Mouse (Mus musculus) midbrain, embryonic 10.5 days (tissue): ENCODE results near the gene Gm8439. TPM values are rescaled to one million over a fixed set of nuclear protein-coding genes. Genes with fewer than 3 reads are reported as not detected.

Experiments
- DNase-seq: peaks from one replicate; pipeline ENCODE4 v3.0.0-alpha.2; 2017; ENCODE audit warnings: low spot score
- H3K27ac ChIP-seq: fragments of 300-500 bp; sonication (generic); replicated peaks from 2 replicates; pipeline ENCODE4 v1.5.1; 2016; ENCODE audit warnings: mild to moderate bottlenecking
- H3K27me3 ChIP-seq: fragments of 300-500 bp; sonication (generic); 2 replicates; pipeline ENCODE4 v1.6.1; 2016; ENCODE audit warnings: low read depth, mild to moderate bottlenecking; ENCODE audit not compliant: poor library complexity, severe bottlenecking
- H3K36me3 ChIP-seq: fragments of 300-500 bp; sonication (generic); 2 replicates; pipeline ENCODE4 v1.6.1; 2016; ENCODE audit warnings: mild to moderate bottlenecking, moderate library complexity
- H3K4me1 ChIP-seq: fragments of 300-500 bp; sonication (generic); 2 replicates; pipeline ENCODE4 v1.6.1; 2016
- H3K4me3 ChIP-seq: fragments of 300-500 bp; sonication (generic); 2 replicates; pipeline ENCODE4 v1.5.1; 2016; ENCODE audit warnings: mild to moderate bottlenecking, moderate library complexity
- H3K9me3 ChIP-seq: fragments of 300-500 bp; sonication (generic); replicated peaks from 2 replicates; pipeline ENCODE4 v1.6.1; 2016; ENCODE audit warnings: mild to moderate bottlenecking
- WGBS: fragments of 180-500 bp; shearing (Covaris S2); methylation state at CpG from one replicate; pipeline ENCODE4 v1.1.7; 2016; 5-methylcytosine and 5-hydroxymethylcytosine counted together
- polyA plus RNA-seq: library from polyadenylated mRNA; unstranded; fragments of >200 nt; fragmentation: Nextera tagmentation; extraction: Ambion mirVana; gene quantifications from 2 replicates; pipeline ENCODE4 v1.2.1, GENCODE M21; 2016

Gm8439 gene
- polyA plus RNA-seq, result not detected in 2 replicates

- Histone ChIP-seq H3K27ac (peak within 1 kb of the TSS; percentile 38; the same call in 1 of the 2 replicates), H3K27me3 (peaks cover 26% of the 10 kb centered on the region), H3K9me3 (no peaks in the 10 kb centered on the region), H3K4me1 (peaks cover 23% of the 10 kb centered on the region), H3K36me3 (no peaks in the 10 kb centered on the region), H3K4me3 (no peak within 1 kb of the TSS)
- 19% methylated on average over 4 of the region's 4 CpGs for WGBS
- no peak for DNase-seq
Measured at GRCm38 (mm10) chr4:120588445-120588844, at the start of gene Gm8439. Gene Gm8439, plus strand, starts transcription at chr4:120588745.

GRCm38 (mm10) chr4:120544896-120545295 is 43.6 kb upstream of the Gm8439 start:
- Histone ChIP-seq H3K4me1 (no peaks in the 10 kb centered on the region), H3K36me3 (peaks cover 99% of the 10 kb centered on the region), H3K4me3 (no peak overlapping the region), H3K27me3 (no peaks in the 10 kb centered on the region), H3K9me3 (no peaks in the 10 kb centered on the region), H3K27ac (no peak overlapping the region)
- 69% methylated on average over 1 of the region's 1 CpGs for WGBS
- no peak for DNase-seq

- DNase-seq, result no peak
- no peak overlapping the region for H3K27ac ChIP-seq
- H3K4me1 ChIP-seq, result no peaks in the 10 kb centered on the region
- H3K9me3 ChIP-seq, result no peaks in the 10 kb centered on the region
- peaks cover 98% of the 10 kb centered on the region for H3K36me3 ChIP-seq
- no peaks in the 10 kb centered on the region for H3K27me3 ChIP-seq
- WGBS, result 92% methylated on average over 6 of the region's 6 CpGs
- H3K4me3 ChIP-seq, result no peak overlapping the region
Measured at GRCm38 (mm10) chr4:120556592-120556991, 32.0 kb upstream of the Gm8439 start.

DNA sequence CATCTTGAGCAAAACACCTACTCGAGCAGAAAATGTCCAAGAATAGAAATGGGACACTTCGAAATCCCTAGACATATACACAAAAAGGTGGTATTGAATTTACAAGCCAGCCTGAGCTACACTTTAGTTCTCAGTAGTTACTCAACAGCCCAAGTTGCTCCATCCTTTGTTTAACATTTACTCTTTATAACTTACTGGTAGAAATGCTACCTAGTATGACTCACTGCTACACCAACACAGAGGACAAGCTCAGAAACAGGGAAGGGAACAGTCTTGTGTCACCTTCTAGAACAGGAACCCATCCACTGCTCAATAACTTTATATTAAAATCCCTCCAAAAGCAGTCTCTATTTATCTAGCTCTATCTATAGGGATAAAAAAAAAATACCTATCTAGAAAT is 22.8 kb upstream of the Gm8439 start:
- no peak for DNase-seq
- Histone ChIP-seq H3K27ac (no peak overlapping the region), H3K9me3 (no peaks in the 10 kb centered on the region), H3K36me3 (peaks cover 70% of the 10 kb centered on the region), H3K4me3 (no peak overlapping the region), H3K27me3 (no peaks in the 10 kb centered on the region), H3K4me1 (peaks cover 32% of the 10 kb centered on the region)
- 92% methylated on average over 2 of the region's 2 CpGs for WGBS

DNA sequence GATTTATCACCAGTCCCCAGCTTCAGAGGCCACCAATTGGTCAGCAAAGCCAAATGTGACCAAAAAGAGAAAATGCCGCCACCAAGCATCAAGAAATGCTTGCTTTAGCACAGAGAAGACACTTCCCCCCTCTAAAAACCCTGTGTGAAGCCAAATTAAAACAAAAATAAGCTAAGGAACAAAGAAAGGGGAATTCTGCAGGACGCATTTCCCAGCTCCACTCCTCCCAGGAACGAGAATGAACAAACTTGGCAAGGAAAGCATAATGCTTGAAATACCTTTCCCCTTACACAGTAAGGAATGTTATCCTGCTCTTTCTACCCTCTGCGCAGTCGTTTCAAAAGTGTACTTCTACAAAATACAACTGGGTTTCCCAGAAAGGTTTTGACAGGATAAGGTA is 20.5 kb upstream of the Gm8439 start:
- DNase-seq, result no peak
- no peak overlapping the region for H3K27ac ChIP-seq
- peak overlapping the region; percentile 83 for H3K4me3 ChIP-seq
- no peaks in the 10 kb centered on the region for H3K9me3 ChIP-seq
- H3K27me3 ChIP-seq, result peaks cover 7% of the 10 kb centered on the region
- WGBS, result 70% methylated on average over 5 of the region's 5 CpGs
- H3K36me3 ChIP-seq, result peaks cover 47% of the 10 kb centered on the region
- H3K4me1 ChIP-seq, result peaks cover 37% of the 10 kb centered on the region

DNA sequence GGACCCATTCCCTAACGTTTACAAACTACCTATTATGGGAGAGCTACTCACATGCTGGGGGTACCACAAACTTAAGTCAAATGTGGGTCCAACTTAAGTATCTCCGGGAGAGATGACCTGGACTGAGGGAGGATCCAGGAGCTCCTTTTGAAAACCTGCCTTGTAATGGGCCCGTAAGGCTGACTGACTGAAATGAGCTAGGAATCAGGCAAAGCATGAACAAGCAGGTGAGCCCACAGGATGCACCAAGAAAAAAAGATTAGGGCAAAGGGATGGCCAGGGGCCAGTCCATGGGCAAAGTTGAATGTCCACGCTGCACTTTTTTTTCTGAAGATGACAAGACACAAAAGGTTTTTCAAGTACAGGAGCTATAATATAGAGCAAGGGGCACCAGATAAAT is 19.5 kb upstream of the Gm8439 start:
- H3K4me3 ChIP-seq, result peak overlapping the region; percentile 83
- H3K9me3 ChIP-seq, result no peaks in the 10 kb centered on the region
- H3K27ac ChIP-seq, result peak overlapping the region; percentile 99
- peaks cover 7% of the 10 kb centered on the region for H3K27me3 ChIP-seq
- no peak for DNase-seq
- WGBS, result 17% methylated on average over 4 of the region's 4 CpGs
- H3K36me3 ChIP-seq, result peaks cover 37% of the 10 kb centered on the region
- peaks cover 37% of the 10 kb centered on the region for H3K4me1 ChIP-seq

DNA sequence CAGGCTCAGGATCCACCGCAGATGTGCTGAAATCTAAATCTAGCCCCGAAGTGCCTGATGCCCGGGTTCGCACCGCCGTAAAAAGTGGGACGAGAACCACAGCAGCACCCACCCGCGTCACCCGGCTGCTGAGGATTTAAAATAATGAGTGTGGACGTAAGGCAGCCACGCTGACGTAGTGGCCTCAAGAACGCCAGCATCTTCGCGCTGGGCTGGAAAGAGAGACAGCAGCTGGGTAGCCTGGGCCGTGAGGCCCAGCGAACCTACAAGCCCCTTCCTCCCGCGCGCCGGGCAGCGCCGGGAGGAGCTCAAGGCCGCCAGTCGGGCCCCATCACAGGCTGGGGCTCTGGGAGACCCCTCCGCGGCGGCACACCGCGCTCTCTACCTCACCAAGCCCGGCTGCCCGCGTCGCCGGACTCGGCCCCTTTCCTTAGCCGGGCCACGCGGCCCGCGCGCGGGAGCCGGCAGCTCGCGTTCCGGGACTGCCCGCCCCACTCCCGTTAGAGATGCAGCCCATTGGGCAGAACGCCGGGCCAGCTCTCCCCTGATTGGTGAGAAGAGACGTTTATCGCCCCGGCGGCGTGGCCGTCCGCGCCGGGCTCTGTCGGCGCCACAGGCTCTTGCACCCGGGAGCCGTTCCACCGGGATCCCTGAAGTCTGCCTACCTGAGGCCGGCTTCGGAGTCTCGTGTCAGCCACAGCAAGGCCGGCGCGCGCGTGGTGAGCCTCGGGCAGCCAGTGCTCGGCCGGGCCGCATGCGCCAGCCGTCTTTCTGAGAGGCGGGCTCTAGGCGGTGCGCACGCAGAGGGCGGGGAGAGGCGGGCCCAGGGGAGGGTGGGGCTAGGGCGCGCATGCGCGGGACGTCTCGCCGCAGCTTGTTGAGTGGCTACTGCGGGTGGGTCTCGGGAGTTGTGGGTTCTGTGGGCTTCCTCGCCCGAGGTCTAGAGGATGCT is 18.8 kb upstream of the Gm8439 start, which contains the start of gene Ctps:
Gene Ctps, minus strand, starts transcription at position 791 of the 952 bp plus-strand sequence.
- Histone ChIP-seq H3K4me3 (peak within 1 kb of the TSS; percentile 83), H3K9me3 (no peaks in the 10 kb centered on the region), H3K4me1 (peaks cover 37% of the 10 kb centered on the region), H3K27me3 (peaks cover 7% of the 10 kb centered on the region), H3K27ac (peak within 1 kb of the TSS; percentile 99), H3K36me3 (peaks cover 29% of the 10 kb centered on the region)
- WGBS, result under 1% methylated on average over 97 of the region's 97 CpGs
- DNase-seq, result peak; percentile 99

DNA sequence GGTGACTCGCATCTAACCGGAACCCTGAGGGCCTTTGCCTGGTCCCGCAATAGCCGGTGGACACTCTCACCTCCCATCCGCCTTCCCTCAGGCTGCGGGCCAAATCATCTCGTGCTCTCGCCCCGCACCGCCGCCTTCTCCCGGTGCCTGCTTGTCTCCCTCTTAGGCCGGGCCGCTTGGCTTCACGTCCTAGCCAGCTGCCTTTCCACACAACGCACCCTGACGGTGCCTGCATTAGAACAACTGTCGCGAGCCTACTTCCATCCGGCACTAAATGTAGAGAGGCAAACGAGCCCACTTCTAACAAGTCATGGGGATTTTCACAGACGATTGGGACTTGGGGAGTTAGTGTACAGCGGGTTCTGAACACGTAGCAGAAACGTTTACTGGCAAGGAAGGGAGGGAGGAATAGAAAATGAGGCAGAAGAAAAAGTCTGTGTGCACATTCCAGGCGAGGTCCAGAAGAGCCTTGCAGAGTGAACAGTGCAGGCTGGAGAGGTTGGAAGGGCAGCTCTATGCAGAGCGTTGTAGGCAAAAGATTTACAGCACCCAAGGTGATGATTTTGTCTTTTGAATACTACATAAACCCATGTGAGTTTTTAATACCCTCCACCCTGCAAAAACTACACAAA is 18.0 kb upstream of the Gm8439 start:
- peaks cover 37% of the 10 kb centered on the region for H3K4me1 ChIP-seq
- H3K4me3 ChIP-seq, result peak overlapping the region; percentile 83
- peak overlapping the region; percentile 99 for H3K27ac ChIP-seq
- DNase-seq, result no peak
- WGBS, result 2% methylated on average over 27 of the region's 27 CpGs
- H3K27me3 ChIP-seq, result peaks cover 7% of the 10 kb centered on the region
- no peaks in the 10 kb centered on the region for H3K9me3 ChIP-seq
- peaks cover 21% of the 10 kb centered on the region for H3K36me3 ChIP-seq

DNA sequence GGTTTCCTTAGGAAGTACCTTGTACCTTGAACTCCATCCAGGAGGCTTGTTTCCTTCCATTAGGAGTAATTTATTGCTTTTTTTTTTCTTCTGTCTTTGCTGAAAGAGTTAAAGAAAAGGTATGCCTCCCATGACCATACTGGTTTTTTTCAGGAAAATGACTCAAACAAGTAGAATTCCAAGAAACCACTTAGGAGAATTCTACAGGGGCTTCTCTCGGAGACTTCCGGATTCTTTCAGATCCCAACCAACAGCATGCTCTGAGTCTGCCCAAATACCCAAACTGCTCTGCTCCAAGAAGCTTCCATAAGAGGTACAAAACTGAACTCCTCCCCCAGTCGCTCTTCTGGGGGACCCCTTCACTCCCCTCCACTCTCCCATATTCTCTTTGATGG is 17.5 kb upstream of the Gm8439 start:
- DNase-seq, result no peak
- peaks cover 7% of the 10 kb centered on the region for H3K27me3 ChIP-seq
- H3K4me1 ChIP-seq, result peaks cover 37% of the 10 kb centered on the region
- H3K27ac ChIP-seq, result peak overlapping the region; percentile 99
- peak overlapping the region; percentile 83 for H3K4me3 ChIP-seq
- peaks cover 16% of the 10 kb centered on the region for H3K36me3 ChIP-seq
- 82% methylated on average over 3 of the region's 3 CpGs for WGBS
- no peaks in the 10 kb centered on the region for H3K9me3 ChIP-seq

DNA sequence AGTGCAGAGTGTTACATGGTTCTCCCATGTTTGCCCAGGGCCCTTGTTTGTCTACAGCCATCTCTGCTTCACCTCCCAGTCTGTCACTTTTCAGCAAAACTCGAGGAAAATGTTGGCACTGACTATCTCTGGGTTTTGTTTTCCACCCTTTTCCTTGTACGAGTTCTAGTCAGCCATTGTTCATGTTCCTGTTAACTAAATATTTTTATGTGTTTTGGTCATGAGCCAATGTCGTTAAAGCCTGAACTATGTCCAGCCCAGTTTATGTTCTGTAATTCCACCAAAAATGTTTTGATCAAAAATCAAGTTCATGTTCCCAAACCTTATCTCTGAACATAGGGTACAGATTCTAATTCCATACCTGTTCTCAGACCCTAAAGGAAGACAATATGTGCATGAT is 16.9 kb upstream of the Gm8439 start:
- Histone ChIP-seq H3K27me3 (peaks cover 7% of the 10 kb centered on the region), H3K4me1 (peaks cover 37% of the 10 kb centered on the region), H3K9me3 (no peaks in the 10 kb centered on the region), H3K4me3 (no peak overlapping the region), H3K27ac (no peak overlapping the region), H3K36me3 (peaks cover 10% of the 10 kb centered on the region)
- no peak for DNase-seq
- WGBS, result 85% methylated on average over 3 of the region's 3 CpGs

- H3K4me1 ChIP-seq, result peaks cover 10% of the 10 kb centered on the region
- H3K27me3 ChIP-seq, result no peaks in the 10 kb centered on the region
- 87% methylated on average over 5 of the region's 5 CpGs for WGBS
- no peaks in the 10 kb centered on the region for H3K9me3 ChIP-seq
- DNase-seq, result no peak
- H3K27ac ChIP-seq, result no peak overlapping the region
- no peak overlapping the region for H3K4me3 ChIP-seq
- H3K36me3 ChIP-seq, result no peaks in the 10 kb centered on the region
Measured at GRCm38 (mm10) chr4:120580894-120581293, 7.7 kb upstream of the Gm8439 start.

- Histone ChIP-seq H3K36me3 (no peaks in the 10 kb centered on the region), H3K27me3 (no peaks in the 10 kb centered on the region), H3K27ac (no peak overlapping the region), H3K9me3 (no peaks in the 10 kb centered on the region), H3K4me1 (peaks cover 10% of the 10 kb centered on the region), H3K4me3 (no peak overlapping the region)
- WGBS, result 86% methylated on average over 9 of the region's 9 CpGs
- DNase-seq, result no peak
Measured at GRCm38 (mm10) chr4:120581711-120582110, 6.8 kb upstream of the Gm8439 start.

DNA sequence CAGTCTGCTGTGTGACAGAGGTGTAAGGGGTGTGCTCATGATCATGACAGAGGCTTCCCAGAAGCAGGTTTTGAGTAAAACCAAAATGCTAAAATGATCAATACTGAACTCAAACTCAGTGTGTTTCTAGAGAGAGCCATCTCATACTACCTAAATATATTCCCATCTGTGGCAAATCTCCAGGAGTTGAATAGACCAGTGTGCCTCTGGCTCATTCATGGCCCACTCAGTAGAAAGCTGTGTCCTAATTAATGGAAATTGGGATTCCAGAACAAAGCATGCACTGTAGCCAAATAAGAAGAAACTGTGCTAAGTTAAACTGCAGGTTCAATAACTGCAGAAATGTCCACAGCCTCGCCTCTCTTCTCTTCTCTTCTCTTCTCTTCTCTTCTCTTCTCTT is 1.6 kb upstream of the Gm8439 start:
- H3K4me3 ChIP-seq, result no peak overlapping the region
- H3K27ac ChIP-seq, result no peak overlapping the region
- peaks cover 26% of the 10 kb centered on the region for H3K27me3 ChIP-seq
- no peaks in the 10 kb centered on the region for H3K9me3 ChIP-seq
- DNase-seq, result no peak
- WGBS, result 70% methylated on average over 1 of the region's 1 CpGs
- no peaks in the 10 kb centered on the region for H3K36me3 ChIP-seq
- H3K4me1 ChIP-seq, result peaks cover 26% of the 10 kb centered on the region
